Mouse (Mus musculus): ENCODE results near the gene Parvg. TPM values are rescaled to one million over a fixed set of nuclear protein-coding genes. Genes with fewer than 3 reads are reported as not detected.
"Not testable (repeated sequence)": the region's sequence is repeated elsewhere in the genome, so short reads cannot be mapped to it uniquely, and the experiment has no call there.

Parvg gene
- total RNA-seq (2015; ENCODE audit: low replicate concordance): 19.0 and 34.7 TPM in 2 replicates
- total RNA-seq (2017; ENCODE audit: low replicate concordance): 31.6 and 48.8 TPM in 2 replicates

DNA sequence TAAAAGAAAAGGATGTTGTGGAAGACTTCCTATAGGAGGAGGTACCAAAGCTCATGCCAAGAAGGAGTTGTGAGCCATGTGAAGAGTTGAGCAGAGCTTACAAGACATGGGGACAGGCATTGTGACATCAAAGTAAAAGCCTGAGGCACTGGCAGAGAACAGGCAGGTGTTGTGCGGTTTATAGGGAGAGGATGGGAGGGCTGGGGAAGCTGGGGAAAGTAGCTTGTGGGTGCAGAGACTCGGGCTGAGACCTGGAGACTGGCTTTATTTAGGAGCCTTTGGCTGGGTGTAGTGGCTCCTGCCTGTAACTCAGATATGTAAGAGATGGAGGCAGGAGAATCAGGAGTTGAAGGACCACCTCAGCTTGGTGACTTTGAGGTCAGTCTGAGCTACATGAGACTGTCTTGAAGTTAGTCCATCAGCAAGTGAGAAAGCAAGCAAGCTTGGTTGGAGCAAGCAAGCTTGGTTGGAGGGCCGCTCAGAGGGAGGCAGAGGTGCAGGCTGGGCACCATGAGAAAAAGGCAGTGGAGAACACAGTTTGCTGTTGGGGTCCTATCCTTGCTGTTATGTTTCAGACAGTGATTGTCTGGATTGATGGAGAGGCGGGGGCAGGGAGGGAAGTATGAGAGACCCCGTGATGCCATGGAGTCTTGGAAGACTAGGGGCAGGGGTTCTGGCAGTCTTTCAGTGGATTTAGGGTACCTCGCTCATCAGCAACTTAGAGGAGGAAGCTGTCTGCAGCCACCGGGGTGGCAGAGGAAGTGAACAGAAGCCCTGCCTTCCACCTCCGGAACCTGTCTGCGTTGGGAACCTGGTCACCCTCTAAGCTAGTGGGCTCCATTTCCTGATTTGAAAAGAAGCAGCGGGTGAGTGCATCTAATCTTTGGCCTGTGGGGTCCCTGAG lies at the start of gene Parvg:
TSS of gene Parvg (plus strand) at position 61 of the 904 bp plus-strand sequence.
- no peak for ATAC-seq (replicated peaks; ENCODE audit: low FRiP score, poor library complexity, severe bottlenecking)

DNA sequence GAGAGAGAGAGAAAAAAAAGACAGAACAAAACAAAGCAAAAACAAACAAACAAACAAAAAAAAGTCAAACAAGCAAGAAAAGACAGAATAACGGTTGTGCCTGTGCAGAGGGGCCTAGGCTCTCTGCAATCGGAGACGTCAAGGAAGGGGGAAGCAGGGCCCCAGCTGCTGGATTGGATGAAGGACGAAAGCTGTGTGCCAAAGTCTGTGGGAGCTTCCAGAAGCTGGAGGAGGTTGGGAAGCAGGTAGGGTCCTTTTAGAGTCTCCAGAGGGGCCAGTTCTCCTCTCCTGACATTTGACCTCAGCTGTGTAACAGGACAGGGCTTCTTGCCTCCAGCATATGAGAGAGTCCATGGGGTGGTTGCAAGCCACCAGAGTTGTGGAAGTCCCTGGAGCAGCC lies 47.8 kb upstream of the Parvg start:
- no peak for ATAC-seq (replicated peaks; ENCODE audit: low FRiP score, poor library complexity, severe bottlenecking)

DNA sequence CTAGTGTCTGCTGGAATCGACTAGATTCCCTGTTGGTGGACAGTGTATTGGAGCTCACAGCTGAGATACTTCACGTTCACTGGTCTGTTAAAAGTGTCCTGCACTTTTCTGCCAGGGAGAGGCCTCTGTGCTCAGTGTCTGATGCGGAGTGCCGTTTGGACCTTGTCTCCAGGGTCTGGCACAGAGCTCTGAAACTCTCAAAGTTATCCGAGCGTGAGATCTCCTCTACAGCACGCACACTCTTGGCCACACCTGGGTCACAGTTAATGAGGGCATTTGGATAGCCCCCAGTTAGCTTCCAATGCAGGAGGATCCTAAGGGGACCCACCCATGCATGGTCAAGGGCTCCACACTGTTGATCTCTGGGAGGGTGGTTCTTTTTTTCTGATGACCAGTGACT lies 45.7 kb upstream of the Parvg start:
- ATAC-seq (replicated peaks; ENCODE audit: low FRiP score, poor library complexity, severe bottlenecking): no peak

DNA sequence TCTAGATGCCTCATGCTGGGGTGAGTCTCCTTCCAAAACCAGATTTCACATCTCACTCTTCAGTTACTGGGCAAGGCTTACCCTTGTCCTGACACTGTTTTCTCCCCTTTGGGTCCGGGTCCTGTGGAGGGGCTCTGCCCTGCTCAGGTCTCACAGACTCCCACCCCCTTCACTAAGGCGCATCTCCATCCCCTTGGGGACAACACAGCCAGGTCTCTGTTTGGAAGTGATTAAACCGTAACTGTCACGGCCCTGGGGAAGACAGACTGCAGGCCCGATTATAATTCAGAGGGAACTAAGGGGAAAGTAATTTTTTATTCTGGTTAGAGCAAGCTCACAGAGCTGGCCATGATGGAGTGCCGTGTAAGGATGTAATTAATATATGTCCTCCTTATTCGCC lies 45.2 kb upstream of the Parvg start:
- no peak for ATAC-seq (replicated peaks; ENCODE audit: low FRiP score, poor library complexity, severe bottlenecking)

DNA sequence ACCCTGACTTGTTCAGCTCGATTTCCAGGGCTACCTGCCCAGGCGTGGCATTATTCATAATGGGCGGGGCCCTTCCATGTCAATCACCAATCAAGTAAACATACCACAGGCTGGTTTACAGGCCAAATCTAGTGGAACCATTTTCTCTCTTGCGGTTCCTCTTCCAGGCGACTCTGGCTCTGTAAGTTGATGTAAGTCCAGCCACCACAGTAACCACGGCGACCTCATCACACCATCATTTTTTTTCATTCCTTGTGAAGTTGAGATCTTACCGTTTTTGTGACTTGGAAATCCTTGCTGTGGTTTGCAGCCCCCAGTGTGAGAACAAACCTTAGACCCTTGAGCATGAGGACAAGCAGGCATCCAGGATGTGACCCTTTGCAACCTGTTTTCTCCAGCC lies 43.5 kb upstream of the Parvg start:
- no peak for ATAC-seq (replicated peaks; ENCODE audit: low FRiP score, poor library complexity, severe bottlenecking)

DNA sequence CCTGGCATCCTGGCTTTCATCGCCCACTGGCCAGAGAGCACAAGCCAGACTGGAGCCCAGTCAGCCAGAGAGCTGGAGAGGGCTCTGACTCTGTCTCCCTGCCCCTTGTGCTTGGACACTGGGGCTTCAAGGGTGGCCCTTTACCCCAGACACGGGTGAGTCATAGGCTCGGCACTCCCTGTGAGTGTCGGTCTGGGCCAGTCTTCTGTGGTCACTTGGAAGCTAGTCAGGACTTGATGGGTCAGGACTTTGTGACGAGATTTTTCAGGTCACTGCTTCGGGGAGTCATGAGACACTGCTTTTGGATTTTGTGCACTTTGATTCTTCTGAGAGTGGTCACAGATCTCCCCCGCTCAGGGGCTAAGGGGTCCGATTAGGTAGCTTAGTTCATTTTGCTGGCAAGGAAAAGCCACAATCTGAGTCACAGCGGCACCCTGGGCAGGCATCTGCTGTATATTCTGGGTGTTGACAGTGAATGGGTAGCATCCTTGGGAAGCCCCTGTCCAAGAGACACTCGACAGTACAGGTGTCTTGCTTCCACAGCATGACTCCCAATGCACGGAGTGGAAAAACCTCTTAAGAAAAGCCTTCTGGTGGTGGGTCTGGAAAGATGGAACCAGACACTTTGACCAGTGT lies 43.0 kb upstream of the Parvg start:
- ATAC-seq (replicated peaks; ENCODE audit: low FRiP score, poor library complexity, severe bottlenecking): no peak

DNA sequence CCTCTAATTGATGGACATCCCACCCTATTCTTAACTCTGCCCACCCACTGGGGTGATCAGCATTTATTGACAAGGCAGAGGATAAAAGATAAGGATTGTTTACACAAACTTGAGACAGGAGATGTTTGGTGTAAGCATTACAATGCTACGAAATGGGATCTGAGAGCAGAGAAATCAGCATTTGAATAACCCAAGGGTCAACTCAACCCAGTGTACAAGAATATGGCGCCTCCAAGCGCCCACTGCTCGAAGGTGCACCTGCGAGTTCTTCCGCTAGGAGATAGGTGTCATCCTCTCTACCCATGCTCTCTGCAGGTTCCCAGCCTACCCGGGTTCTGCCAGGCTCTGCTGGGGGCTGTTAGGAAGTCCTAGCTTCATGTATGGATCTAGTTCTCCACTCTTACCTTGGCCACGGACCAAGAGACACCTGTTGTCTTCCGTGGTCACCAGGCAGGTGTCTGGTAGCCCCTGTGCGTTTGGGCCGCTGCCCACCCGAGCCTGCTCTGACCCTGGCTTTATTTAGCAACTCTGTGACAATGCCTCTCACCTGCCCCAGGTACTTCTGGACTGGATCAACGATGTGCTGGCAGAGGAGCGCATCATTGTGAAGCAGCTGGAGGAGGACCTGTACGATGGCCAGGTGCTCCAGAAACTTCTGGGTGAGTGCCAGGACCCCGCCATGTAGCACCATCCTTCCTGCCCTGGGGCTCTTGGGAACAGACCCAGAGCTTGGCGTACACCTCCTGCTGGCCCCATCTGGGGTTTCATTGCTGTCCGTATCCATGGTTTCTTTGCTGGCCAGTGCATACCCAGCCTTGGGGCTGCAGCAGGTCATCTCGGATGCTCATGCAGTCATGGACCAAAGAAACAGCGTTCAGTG lies 41.4 kb upstream of the Parvg start:
- ATAC-seq (replicated peaks; ENCODE audit: low FRiP score, poor library complexity, severe bottlenecking): no peak

DNA sequence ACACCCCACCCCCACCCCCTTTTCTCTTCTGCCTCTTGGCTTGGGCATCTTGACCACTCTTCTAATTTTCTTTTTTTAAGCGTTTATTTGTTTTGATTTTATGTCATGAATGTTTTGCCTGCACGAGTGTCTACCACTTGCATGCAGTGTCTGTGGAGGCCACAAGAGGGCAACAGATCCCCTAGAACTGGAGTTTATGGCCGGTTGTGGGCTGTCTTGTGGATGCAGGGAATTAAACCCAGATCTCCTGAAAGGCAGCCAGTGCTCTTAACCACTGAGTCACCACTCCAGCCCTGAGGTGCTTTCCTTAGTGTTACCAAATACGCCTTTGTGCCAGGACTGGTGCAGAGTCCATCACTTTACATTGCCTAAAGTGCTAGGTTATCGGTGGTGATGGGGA lies 39.8 kb upstream of the Parvg start:
- ATAC-seq (replicated peaks; ENCODE audit: low FRiP score, poor library complexity, severe bottlenecking): peak; percentile 62

DNA sequence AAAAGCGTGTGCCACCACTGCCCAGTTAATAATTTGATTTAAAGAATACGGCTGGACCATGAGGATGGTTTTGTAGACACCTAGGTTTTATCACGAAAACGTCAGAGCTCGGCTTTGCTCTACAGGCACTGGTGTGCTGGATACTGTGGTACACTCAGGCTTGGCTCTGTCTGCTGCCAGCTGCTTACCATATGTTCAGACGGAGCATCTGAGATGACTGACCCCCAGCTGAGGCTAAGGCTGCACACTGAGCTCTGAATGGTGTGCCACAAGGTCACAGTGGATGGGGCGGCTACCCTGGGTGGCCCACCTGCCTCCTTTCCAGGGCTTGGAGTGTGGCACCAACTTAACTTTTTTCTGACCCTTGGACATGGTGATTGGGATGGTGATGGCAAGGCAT lies 38.4 kb upstream of the Parvg start:
- ATAC-seq (replicated peaks; ENCODE audit: low FRiP score, poor library complexity, severe bottlenecking): no peak

DNA sequence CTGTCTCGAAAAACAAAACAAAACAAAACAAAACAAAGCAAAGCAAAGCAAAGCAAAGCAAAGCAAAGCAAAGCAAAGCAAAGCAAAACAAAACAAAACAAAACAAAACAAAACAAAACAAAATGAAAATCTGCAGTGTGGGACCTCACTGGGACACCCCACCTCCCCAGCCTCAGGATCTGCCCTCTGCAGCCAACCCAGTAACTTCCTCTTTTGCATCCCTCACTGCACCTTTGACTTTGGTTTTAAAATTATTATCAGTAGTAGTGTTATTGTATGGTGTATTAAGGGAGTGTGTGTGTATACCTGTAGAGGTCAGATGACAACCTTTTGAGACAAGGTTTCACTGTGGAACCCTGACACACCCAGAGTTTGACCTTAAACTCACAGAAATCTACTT lies 34.9 kb upstream of the Parvg start:
- ATAC-seq (replicated peaks; ENCODE audit: low FRiP score, poor library complexity, severe bottlenecking): not testable (repeated sequence)

DNA sequence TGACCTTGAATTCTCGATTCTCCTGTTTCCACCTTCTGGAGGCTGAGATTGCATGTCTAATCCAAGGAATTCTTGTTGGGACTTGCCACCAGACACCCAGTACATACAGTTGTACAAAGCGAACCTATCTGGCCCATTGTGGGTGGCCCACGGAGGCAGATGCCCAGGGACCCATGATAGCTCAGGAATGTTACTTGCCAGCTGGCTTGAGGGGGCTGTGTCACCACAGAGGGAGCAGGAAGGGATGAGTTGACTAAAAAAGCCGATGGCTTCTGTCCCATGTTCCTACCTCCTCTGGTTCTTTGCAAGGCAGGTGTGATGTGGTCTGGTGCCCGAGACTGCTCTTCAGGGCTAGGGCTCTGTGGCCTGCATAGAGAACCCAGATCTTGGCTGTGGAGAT lies 32.7 kb upstream of the Parvg start:
- ATAC-seq (replicated peaks; ENCODE audit: low FRiP score, poor library complexity, severe bottlenecking): no peak

DNA sequence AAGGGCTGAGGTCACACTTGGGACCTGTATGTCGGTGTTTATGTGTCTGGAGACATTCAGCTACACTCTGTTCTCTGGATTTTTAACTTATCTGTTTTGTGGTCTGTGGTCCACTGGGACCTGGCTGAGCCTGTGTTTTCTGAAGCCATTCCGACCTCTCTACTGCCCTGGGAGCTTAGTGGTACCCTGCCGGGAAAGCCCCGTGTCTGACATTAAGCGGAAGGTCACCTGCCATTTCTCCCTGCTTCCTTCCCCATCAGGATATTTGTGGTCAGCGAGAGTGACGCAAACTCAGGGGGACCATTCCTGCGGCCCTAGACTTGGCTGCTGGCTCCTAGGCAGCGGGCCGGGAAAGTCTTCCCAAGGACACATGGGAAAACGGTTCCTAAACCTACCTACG lies 30.2 kb upstream of the Parvg start:
- ATAC-seq (replicated peaks; ENCODE audit: low FRiP score, poor library complexity, severe bottlenecking): no peak

DNA sequence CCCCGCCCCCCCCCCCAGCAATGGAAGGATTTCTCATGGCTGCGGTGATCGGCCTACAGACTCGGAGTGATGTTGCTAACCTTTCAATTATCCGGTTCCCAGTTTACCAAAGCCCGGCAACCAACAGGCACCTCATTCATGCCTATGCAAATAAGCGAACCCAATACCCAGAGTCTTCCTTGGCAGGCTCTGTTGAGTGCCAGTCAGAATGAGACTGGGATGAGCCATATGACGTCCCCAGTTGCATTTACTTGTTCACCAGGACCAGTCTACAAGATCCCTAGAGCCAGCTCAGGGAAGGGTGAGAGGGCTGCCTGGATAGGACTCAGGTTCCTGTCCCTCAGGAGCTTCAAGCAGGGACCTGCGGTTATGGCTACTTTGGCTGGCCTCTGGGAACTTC lies 29.4 kb upstream of the Parvg start:
- ATAC-seq (replicated peaks; ENCODE audit: low FRiP score, poor library complexity, severe bottlenecking): no peak

DNA sequence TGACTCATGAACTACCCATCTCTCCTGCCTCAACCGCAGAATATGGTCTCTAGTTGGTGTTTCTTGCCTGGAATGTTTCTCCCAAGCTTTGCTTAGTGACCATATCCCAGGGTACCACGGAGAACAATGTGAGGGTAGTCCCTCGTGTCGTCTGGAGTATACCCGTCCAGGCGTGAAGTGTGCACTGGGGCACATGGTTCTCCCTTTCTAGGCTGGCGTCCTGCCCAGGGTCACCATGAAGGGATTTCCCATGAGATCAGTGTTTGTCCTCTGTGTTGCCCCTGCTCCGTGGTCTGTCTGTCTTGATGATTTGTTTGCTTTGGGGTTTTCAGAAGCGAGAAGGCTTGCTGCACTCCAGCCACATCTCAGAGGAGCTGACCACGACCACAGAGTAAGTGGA lies 28.6 kb upstream of the Parvg start:
- ATAC-seq (replicated peaks; ENCODE audit: low FRiP score, poor library complexity, severe bottlenecking): no peak

DNA sequence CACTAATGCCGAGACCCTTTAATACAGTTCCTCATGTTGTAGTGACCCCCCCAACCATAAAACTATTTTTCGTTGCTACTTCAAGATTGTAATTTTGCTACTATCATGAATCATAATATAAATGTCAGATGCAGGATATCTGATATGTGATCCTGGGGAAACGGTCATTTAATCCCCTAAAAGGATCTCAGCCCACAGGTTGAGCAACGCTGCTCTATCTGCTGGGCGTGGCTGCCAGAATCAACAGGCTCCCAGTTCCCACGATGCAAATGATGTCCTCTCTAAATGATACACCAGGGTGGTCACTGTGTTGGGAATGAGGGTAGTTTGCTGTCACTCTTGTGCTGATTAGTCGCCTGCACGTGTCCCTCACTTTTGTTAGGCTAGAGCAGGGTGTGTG lies 26.4 kb upstream of the Parvg start:
- no peak for ATAC-seq (replicated peaks; ENCODE audit: low FRiP score, poor library complexity, severe bottlenecking)

DNA sequence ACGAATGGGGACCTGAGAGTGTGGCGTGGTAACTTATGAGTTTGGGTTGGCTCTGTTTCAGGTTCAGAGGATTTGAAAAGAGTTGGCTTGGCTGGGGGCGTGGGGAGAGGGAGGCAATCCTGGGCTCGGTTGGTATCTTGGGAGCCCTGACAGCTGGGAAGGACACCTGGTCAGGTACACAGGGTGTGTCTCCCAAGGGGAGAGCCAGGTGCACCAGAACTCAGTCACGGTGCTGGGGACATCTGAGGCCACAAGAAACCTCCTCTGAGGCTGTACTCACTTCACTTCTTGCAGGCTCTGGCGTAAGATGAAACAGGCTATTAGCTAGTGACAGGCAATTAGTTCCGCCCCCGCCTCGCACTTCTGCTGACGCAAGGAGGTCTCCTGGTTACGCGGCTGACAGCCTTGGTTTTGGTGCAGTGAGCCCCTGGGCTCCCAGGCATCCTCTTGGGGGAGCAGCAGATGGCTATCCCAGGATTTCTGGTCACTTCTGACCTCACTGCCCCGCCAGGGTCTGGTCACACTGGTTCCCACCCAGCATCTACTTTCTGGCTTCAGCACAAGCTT lies 24.9 kb upstream of the Parvg start:
- ATAC-seq (replicated peaks; ENCODE audit: low FRiP score, poor library complexity, severe bottlenecking): no peak

DNA sequence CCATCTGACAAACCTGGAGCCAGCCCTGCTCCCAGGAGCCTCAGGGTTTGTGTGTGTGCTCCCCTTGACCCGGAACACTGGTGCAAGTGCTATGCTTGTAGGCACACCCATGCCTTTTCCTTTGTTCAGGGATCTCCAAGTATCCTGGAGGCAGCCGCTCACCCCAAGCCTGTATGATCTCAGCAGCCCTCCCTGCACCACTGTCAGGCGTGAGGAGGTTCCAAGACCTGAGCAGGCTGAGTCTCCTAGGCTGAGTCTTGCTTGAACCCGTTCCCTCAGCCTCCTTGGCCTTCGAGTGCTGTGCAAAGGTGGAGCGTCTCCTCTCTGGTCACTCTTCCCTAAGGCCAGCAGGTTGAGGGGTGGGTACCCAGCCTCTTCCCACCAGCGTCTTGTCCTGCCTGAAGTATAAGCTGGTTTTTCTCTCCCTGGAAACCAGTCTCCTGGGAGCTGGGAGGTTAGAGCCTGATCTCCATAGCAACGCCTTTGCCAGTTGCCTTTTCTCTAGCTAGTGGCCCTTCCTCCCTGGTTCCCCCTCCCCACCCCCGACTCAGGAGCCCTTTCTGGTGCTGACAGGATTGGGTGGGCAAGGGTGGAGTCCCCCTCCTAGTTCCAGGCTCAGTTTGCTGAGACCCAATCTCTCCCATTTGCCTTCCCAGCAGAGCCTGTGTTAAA lies 24.0 kb upstream of the Parvg start:
- no peak for ATAC-seq (replicated peaks; ENCODE audit: low FRiP score, poor library complexity, severe bottlenecking)

DNA sequence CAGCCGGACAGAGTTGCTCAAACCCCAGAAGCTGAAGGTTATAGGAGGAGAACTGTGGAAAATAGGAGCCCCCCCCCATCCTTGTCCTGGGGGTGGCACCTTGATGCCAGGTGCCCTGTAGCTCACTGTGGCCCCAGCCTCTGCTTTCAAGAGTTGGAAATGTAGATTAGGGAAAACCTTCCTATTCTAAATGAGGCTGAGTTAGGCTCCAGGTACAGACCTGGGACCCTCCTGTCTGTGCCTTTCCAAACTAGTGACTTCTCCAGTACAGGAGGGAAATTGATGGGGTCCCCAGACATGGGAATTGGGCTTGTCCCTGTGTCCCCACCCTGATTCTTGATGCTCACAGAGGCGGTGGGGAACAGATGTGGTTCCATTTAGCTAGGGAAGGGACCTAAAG lies 23.2 kb upstream of the Parvg start:
- ATAC-seq (replicated peaks; ENCODE audit: low FRiP score, poor library complexity, severe bottlenecking): no peak

DNA sequence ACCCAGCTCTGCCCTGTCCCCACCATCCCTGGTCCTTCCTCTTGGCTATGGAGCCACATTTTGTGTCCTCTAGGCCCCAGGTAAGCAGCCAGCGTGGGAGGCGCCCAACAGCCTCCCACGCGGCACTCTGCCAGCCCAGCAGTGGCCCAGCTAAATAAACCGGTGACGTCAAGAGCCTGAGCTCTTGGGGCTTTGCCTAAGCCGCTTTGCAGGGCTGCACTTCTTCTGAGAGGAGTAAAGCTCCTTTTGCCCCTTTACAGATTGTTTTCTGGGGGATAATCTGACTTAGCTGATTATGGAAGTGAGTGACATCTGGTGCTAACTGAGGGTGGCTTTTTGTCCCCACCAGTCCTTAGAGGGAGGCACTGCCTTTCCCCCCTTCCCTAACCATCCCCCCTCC lies 22.8 kb upstream of the Parvg start:
- ATAC-seq (replicated peaks; ENCODE audit: low FRiP score, poor library complexity, severe bottlenecking): no peak
